Mouse (Mus musculus) kidney, postnatal 0 days (tissue): Measurements from ENCODE around the gene Rabggta. TPM values are rescaled to one million over a fixed set of nuclear protein-coding genes. Genes with fewer than 3 reads are reported as not detected.

ENCODE experiments used
- ATAC-seq: fragments of 200-750 bp; cut with Nextera tagmentation; replicated peaks from 2 replicates; pipeline ENCODE4 v1.8.0; 2017; ENCODE audit warnings: low read depth, moderate number of reproducible peaks, moderate TSS enrichment, moderate library complexity; ENCODE audit not compliant: low FRiP score
- DNase-seq: peaks from one replicate; pipeline ENCODE4 v3.0.0-alpha.2; 2016; ENCODE audit warnings: low spot score
- H3K27ac ChIP-seq: fragments of 300-500 bp; sonication (generic); 2 replicates; pipeline ENCODE4 v1.5.1; 2014; ENCODE audit warnings: mild to moderate bottlenecking
- H3K27me3 ChIP-seq: fragments of 300-500 bp; sonication (generic); 2 replicates; pipeline ENCODE4 v1.6.1; 2014; ENCODE audit warnings: low read length, mixed read lengths; ENCODE audit not compliant: insufficient read depth
- H3K36me3 ChIP-seq: fragments of 300-500 bp; sonication (generic); 2 replicates; pipeline ENCODE4 v1.6.1; 2014; ENCODE audit warnings: low read length, mixed read lengths; ENCODE audit not compliant: insufficient read depth
- H3K4me1 ChIP-seq: fragments of 300-500 bp; sonication (generic); replicated peaks from 2 replicates; pipeline ENCODE4 v1.6.1; 2014; ENCODE audit warnings: antibody characterized with exemption, low read length, mixed read lengths; ENCODE audit not compliant: insufficient read depth
- H3K4me2 ChIP-seq: fragments of 300-500 bp; sonication (generic); 2 replicates; pipeline ENCODE4 v1.6.1; 2014; ENCODE audit warnings: mild to moderate bottlenecking, low read length, moderate library complexity, mixed read lengths
- H3K4me3 ChIP-seq: fragments of 300-500 bp; sonication (generic); replicated peaks from 2 replicates; pipeline ENCODE4 v1.5.1; 2014; ENCODE audit warnings: low read depth, low read length
- H3K9ac ChIP-seq: fragments of 300-500 bp; sonication (generic); 2 replicates; pipeline ENCODE4 v1.6.1; 2014; ENCODE audit warnings: low read depth, low read length
- H3K9me3 ChIP-seq: fragments of 300-500 bp; sonication (generic); replicated peaks from 2 replicates; pipeline ENCODE4 v1.6.1; 2016; ENCODE audit warnings: low read length, inconsistent platforms, mixed read lengths
- CTCF ChIP-seq: IDR thresholded peaks from 2 replicates; pipeline ENCODE4 v1.5.1; 2016; ENCODE audit warnings: antibody characterized with exemption, low read depth, mild to moderate bottlenecking, moderate library complexity
- WGBS: fragments of 180-500 bp; shearing (Covaris S2); extraction: QIAGEN DNeasy Blood & Tissue Kit; methylation state at CpG from one replicate; pipeline ENCODE4 v1.1.7; 2014; 5-methylcytosine and 5-hydroxymethylcytosine counted together
- polyA plus RNA-seq: library from polyadenylated mRNA; unstranded; fragments of >200 nt; fragmentation: Nextera tagmentation; extraction: Ambion mirVana; gene quantifications from 2 replicates; pipeline ENCODE4 v1.2.1, GENCODE M21; 2015

The Rabggta gene
- polyA plus RNA-seq, 1 experiment from 2014 or later, result 39.9 TPM

GRCm38 (mm10) chr14:55682118-55682493 is 40.0 kb downstream of the Rabggta start:
- ATAC-seq (peak; percentile 14; the same call in 1 of the 2 replicates), DNase-seq (no peak)
- no peaks in the 10 kb centered on the region for H3K27me3 ChIP-seq

DNA sequence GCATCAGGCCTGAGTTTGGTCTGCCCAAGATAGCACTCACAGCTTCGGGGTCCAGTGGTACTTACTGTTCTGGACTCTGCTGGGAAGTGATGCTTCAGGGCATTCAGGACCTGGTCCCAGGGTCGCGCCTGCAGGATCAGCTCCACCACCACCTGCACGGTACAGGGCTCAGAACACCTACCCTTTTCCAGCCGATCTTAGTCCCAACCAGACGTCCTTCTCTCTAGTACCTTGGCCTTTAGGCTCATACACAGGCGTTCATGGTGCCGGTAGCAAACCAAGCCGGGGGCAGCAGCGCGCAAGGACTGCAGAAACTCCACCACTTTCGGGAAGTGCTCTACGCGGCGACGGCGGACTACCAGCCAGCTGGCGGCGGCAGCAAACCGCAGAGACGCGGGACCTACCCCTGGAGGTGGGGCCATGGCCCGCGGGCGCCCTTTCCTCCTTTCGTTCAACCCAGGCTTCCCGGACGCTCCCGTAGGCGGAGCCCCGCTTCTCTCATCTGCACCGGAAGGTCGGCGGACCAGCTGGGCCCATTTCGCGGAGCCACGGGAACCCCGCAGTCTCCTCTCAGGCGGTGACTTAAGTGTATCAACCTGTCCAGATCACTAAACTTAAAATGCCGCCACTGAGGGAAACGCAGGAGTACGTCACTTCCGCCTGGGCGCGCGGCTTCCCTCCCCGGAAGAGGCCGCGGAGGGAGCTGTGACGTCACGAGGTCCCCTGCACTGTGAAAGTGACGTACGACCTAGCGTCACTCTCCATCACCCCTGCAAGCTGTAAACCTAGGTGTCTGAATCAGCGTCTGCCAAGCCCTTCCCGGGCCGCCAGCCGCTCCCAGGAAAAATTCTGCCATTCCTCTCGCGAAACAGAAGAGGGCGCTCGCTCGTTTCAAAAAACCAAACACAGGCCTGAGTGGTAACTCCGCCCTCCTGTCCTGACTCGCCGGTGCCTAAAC is 40.6 kb downstream of the Rabggta start, which contains the start of gene Tinf2:
Gene Tinf2, minus strand, starts transcription at position 661 of the 958 bp plus-strand sequence.
- peak; percentile 97 for DNase-seq

More at GRCm38 (mm10) chr14:55682118-55682493, 40.0 kb downstream of the Rabggta start:
- Histone ChIP-seq H3K4me2 (peak overlapping the region; percentile 89), H3K27ac (peak overlapping the region; percentile 92; the same call in 1 of the 2 replicates), H3K9me3 (no peaks in the 10 kb centered on the region), H3K36me3 (peaks cover 17% of the 10 kb centered on the region), H3K4me3 (peak overlapping the region; percentile 79), H3K9ac (peak overlapping the region; percentile 83; the same call in 1 of the 2 replicates), H3K4me1 (no peaks in the 10 kb centered on the region)
- 11% methylated on average over 3 of the region's 3 CpGs for WGBS
- TF ChIP-seq CTCF, result no peak

GRCm38 (mm10) chr14:55677615-55678014 is 44.4 kb downstream of the Rabggta start:
- Histone ChIP-seq H3K4me3 (no peak overlapping the region), H3K4me1 (peaks cover 4% of the 10 kb centered on the region; the same call in 1 of the 2 replicates), H3K36me3 (peaks cover 31% of the 10 kb centered on the region), H3K4me2 (no peak overlapping the region), H3K9me3 (no peaks in the 10 kb centered on the region), H3K27ac (no peak overlapping the region), H3K9ac (no peak overlapping the region), H3K27me3 (no peaks in the 10 kb centered on the region)
- DNase-seq, result no peak
- no peak for ATAC-seq
- 84% methylated on average over 4 of the region's 4 CpGs for WGBS
- TF ChIP-seq CTCF, result no peak

More for the DNA sequence above, 40.6 kb downstream of the Rabggta start, which contains the start of gene Tinf2:
- peaks cover 21% of the 10 kb centered on the region for H3K36me3 ChIP-seq
- H3K9me3 ChIP-seq, result no peaks in the 10 kb centered on the region
- peak within 1 kb of the TSS; percentile 89 for H3K4me2 ChIP-seq
- peak; percentile 96 for ATAC-seq
- WGBS, result under 1% methylated on average over 65 of the region's 66 CpGs
- H3K9ac ChIP-seq, result peak within 1 kb of the TSS; percentile 83
- H3K4me3 ChIP-seq, result peak within 1 kb of the TSS; percentile 79
- H3K4me1 ChIP-seq, result no peaks in the 10 kb centered on the region
- no peaks in the 10 kb centered on the region for H3K27me3 ChIP-seq
- peak within 1 kb of the TSS; percentile 92 for H3K27ac ChIP-seq
- TF ChIP-seq CTCF, result peak; percentile 88

- Histone ChIP-seq H3K4me1 (peaks cover 13% of the 10 kb centered on the region), H3K27ac (peak overlapping the region; percentile 82; the same call in 1 of the 2 replicates), H3K4me3 (peak overlapping the region; percentile 70), H3K36me3 (peaks cover 17% of the 10 kb centered on the region), H3K9me3 (no peaks in the 10 kb centered on the region), H3K9ac (peak overlapping the region; percentile 51; the same call in 1 of the 2 replicates), H3K4me2 (peak overlapping the region; percentile 76), H3K27me3 (no peaks in the 10 kb centered on the region)
- DNase-seq (no peak), ATAC-seq (no peak)
- WGBS, result 71% methylated on average over 7 of the region's 7 CpGs
- no peak for TF ChIP-seq CTCF
Measured at GRCm38 (mm10) chr14:55672741-55673060, 49.4 kb downstream of the Rabggta start.

DNA sequence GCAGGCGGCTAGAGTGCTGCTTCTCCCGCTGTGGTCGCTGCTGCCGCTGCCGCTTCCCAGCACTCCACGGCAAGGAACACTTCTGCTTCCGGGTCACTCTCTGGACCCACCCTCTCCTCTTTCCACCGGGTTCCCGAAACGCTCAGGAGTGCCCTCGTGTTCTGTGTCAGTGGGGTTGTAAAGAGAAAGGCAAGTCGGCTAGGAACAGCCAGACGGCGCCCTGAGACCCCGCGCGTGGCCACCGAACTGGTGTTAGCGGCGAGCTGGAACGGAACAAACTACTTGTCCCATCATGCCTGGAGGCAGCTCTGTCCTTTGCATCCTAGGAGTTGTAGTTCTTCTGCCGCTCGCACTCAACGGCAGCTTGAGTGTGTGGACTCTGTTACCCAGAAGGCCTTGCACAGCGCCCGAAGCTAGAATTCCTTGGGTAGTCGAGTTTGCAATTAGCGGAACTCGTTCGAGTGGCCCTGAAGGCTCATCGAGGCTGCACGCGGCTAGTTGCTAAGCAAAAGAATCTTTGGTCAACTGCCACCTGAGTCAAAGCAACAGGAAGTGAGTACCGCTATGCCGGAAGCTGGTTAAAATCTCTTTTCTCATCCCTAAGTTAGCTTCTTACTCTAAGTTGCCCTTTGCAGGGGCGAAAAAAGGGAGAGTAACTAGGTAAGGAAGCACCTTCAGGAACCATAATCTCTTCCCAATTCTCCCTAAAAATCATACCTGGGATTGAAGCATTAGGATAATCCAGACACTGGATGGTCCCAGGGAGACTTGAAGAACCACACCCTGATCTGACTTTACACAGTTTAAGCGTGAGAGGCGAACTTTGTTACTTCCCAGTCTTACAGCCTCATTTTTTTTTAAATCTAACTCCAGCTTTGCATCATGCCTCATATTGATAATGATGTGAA is 50.0 kb downstream of the Rabggta start, which contains the start of the genes Gmpr2 and Nedd8:
Gene Gmpr2, plus strand, starts transcription at position 109 of the 908 bp plus-strand sequence.
Gene Nedd8, minus strand, starts transcription at position 292 of the 908 bp plus-strand sequence.
- Histone ChIP-seq H3K4me2 (peak within 1 kb of the TSS; percentile 76), H3K4me1 (peaks cover 13% of the 10 kb centered on the region), H3K27ac (peak within 1 kb of the TSS; percentile 82), H3K36me3 (peaks cover 14% of the 10 kb centered on the region), H3K9ac (peak within 1 kb of the TSS; percentile 81), H3K27me3 (no peaks in the 10 kb centered on the region), H3K9me3 (no peaks in the 10 kb centered on the region), H3K4me3 (peak within 1 kb of the TSS; percentile 70)
- DNase-seq (peak; percentile 99), ATAC-seq (peak; percentile 94)
- no peak for TF ChIP-seq CTCF
- under 1% methylated on average over 38 of the region's 38 CpGs for WGBS

- Histone ChIP-seq H3K36me3 (peaks cover 13% of the 10 kb centered on the region), H3K27me3 (no peaks in the 10 kb centered on the region), H3K4me2 (peak overlapping the region; percentile 76), H3K4me1 (peaks cover 13% of the 10 kb centered on the region), H3K9me3 (no peaks in the 10 kb centered on the region), H3K9ac (peak overlapping the region; percentile 81), H3K4me3 (peak overlapping the region; percentile 70), H3K27ac (peak overlapping the region; percentile 82)
- ATAC-seq, result peak; percentile 37; the same call in 1 of the 2 replicates
- 0 out of 2 replicates have a peak, but pooled peaks have one; percentile 9 for TF ChIP-seq CTCF
- under 1% methylated on average over 12 of the region's 12 CpGs for WGBS
- no peak for DNase-seq
Measured at GRCm38 (mm10) chr14:55671486-55671832, 50.6 kb downstream of the Rabggta start.

Other genes starting within 250 kb of the Rabggta start
- 130 and 144 TPM in 2 replicates for gene Dhrs4, start 243.5 kb downstream of the Rabggta start, polyA plus RNA-seq
- 0.96 and 0.98 TPM in 2 replicates for gene Carmil3, start 231.6 kb downstream of the Rabggta start, polyA plus RNA-seq
- 0.19 and 0.28 TPM in 2 replicates for gene Cpne6, start 211.8 kb downstream of the Rabggta start, polyA plus RNA-seq
- not detected in 2 replicates for gene Nrl, start 197.3 kb downstream of the Rabggta start, polyA plus RNA-seq
- gene Pck2, start 182.0 kb downstream of the Rabggta start, polyA plus RNA-seq, result 38.2 and 42.2 TPM in 2 replicates
- gene Dcaf11, start 162.3 kb downstream of the Rabggta start, polyA plus RNA-seq, result 109 and 116 TPM in 2 replicates
- 1.7 and 2.2 TPM in 2 replicates for gene A730061H03Rik, start 161.9 kb downstream of the Rabggta start, polyA plus RNA-seq
- 13.0 and 13.3 TPM in 2 replicates for gene Fitm1, start 146.6 kb downstream of the Rabggta start, polyA plus RNA-seq
- gene Psme1, start 144.1 kb downstream of the Rabggta start, polyA plus RNA-seq, result 179 and 181 TPM in 2 replicates
- 14.3 and 16.6 TPM in 2 replicates for gene Emc9, start 137.0 kb downstream of the Rabggta start, polyA plus RNA-seq
- gene Psme2, start 131.2 kb downstream of the Rabggta start, polyA plus RNA-seq, result 281 and 286 TPM in 2 replicates
- 17.9 TPM in 2 replicates for gene Rnf31, start 130.6 kb downstream of the Rabggta start, polyA plus RNA-seq
- gene Irf9, start 118.7 kb downstream of the Rabggta start, polyA plus RNA-seq, result 24.2 and 27.4 TPM in 2 replicates
- 12.7 and 14.9 TPM in 2 replicates for gene Rec8, start 104.2 kb downstream of the Rabggta start, polyA plus RNA-seq
- gene Ipo4, start 86.3 kb downstream of the Rabggta start, polyA plus RNA-seq, result 58.5 and 68.7 TPM in 2 replicates
- 1.8 and 3.0 TPM in 2 replicates for gene Gm49378, start 84.4 kb downstream of the Rabggta start, polyA plus RNA-seq
- gene Tm9sf1, start 78.5 kb downstream of the Rabggta start, polyA plus RNA-seq, result 108 and 118 TPM in 2 replicates
- gene Tssk4, start 72.1 kb downstream of the Rabggta start, polyA plus RNA-seq, result 0.47 and 1.1 TPM in 2 replicates
- 48.8 and 56.0 TPM in 2 replicates for gene Mdp1, start 61.8 kb downstream of the Rabggta start, polyA plus RNA-seq
- gene Gmpr2, start 50.3 kb downstream of the Rabggta start, polyA plus RNA-seq, result 48.2 and 49.7 TPM in 2 replicates
- 508 and 548 TPM in 2 replicates for gene Nedd8, start 50.1 kb downstream of the Rabggta start, polyA plus RNA-seq
- gene Tinf2, start 40.4 kb downstream of the Rabggta start, polyA plus RNA-seq, result 24.6 and 29.0 TPM in 2 replicates
- gene Tgm1, start 8.3 kb downstream of the Rabggta start, polyA plus RNA-seq, result 5.9 and 7.6 TPM in 2 replicates
- gene Dhrs1, start 23.4 kb upstream of the Rabggta start, polyA plus RNA-seq, result 122 and 127 TPM in 2 replicates
- gene Nop9, start 23.4 kb upstream of the Rabggta start, polyA plus RNA-seq, result 26.2 and 26.5 TPM in 2 replicates
- 50.0 and 51.0 TPM in 2 replicates for gene Cideb, start 36.2 kb upstream of the Rabggta start, polyA plus RNA-seq
- gene Ltb4r2, start 39.2 kb upstream of the Rabggta start, polyA plus RNA-seq, result 0.68 and 0.75 TPM in 2 replicates
- gene Ltb4r1, start 43.7 kb upstream of the Rabggta start, polyA plus RNA-seq, result 0.47 and 0.71 TPM in 2 replicates
- gene Adcy4, start 61.8 kb upstream of the Rabggta start, polyA plus RNA-seq, result 10.0 and 10.6 TPM in 2 replicates
- 20.4 and 24.7 TPM in 2 replicates for gene Ripk3, start 66.6 kb upstream of the Rabggta start, polyA plus RNA-seq
- gene Nfatc4, start 100.9 kb upstream of the Rabggta start, polyA plus RNA-seq, result 16.8 and 19.7 TPM in 2 replicates
- 8.4 and 8.9 TPM in 2 replicates for gene Nynrin, start 131.7 kb upstream of the Rabggta start, polyA plus RNA-seq
- gene Cbln3, start 162.1 kb upstream of the Rabggta start, polyA plus RNA-seq, result 0.20 and 0.28 TPM in 2 replicates
- gene Khnyn, start 162.7 kb upstream of the Rabggta start, polyA plus RNA-seq, result 8.1 and 9.8 TPM in 2 replicates
- gene Sdr39u1, start 178.0 kb upstream of the Rabggta start, polyA plus RNA-seq, result 85.3 and 86.0 TPM in 2 replicates
- gene Cma1, start 222.4 kb upstream of the Rabggta start, polyA plus RNA-seq, result 1.8 and 5.8 TPM in 2 replicates
- gene Cma2, start 228.7 kb upstream of the Rabggta start, polyA plus RNA-seq, result not detected in 2 replicates